Comparison of ENCODE assay signal across 16 mouse cellular contexts in the genomic region with DNA sequence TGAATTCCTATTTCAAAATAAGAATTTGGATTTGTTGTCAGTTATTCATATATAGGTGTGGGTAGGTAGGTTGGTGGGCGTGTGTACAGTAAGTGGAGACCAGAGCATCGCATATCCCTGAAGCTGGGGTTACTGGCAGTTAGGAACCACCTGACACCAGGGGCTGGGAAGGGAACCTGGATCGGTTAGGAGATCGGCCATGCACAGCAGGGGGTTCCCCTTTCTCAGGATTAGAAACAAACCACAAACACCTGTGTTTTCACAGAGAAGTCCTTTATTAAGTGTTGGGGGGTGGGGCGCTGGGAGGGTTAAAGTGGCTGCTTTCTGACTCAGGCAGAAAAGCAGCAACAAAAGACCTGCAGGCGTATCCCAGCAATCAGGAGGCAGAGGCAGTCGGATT.
A peak's percentile ranks its signal among the peaks of the same experiment; 100 is the strongest.
DNase-seq lines count a peak whose midpoint lies in the region; ATAC-seq and TF ChIP-seq lines count a peak whose summit lies in the region.
"Had no signal": no experiment of that assay in that cellular context is flagged by ENCODE, and none has a peak within 500 bp of the region (broad histone marks: within the 10 kb centered on the region; RNA-seq: fewer than 3 reads in every experiment).

No protein-coding gene starts in this region.

- H3K36me3 ChIP-seq in kidney, embryonic 15.5 days: no peaks in the 10 kb centered on the region
- H3K36me3 ChIP-seq in ES-E14 (ENCODE audit: control insufficient read depth, insufficient read depth, low read length, poor library complexity, severe bottlenecking): no peaks in the 10 kb centered on the region
- H3K36me3 ChIP-seq in limb, embryonic 11.5 days (ENCODE audit: control insufficient read depth, insufficient read depth, low read length): no peaks in the 10 kb centered on the region
- H3K36me3 ChIP-seq: forebrain, embryonic 10.5 days; heart, embryonic 12.5 days; limb, embryonic 13.5 days; lung, embryonic 15.5 days; midbrain, embryonic 13.5 days; neural tube, embryonic 12.5 days had no signal

- H3K4me2 ChIP-seq in kidney, embryonic 15.5 days: no peak overlapping the region
- no peak overlapping the region for H3K4me2 ChIP-seq in limb, embryonic 11.5 days (ENCODE audit: low read depth, severe bottlenecking)
- H3K4me2 ChIP-seq: heart, embryonic 12.5 days; limb, embryonic 13.5 days; lung, embryonic 15.5 days; midbrain, embryonic 13.5 days; neural tube, embryonic 12.5 days had no signal

- ATAC-seq in kidney, embryonic 15.5 days (replicated peaks; ENCODE audit: low FRiP score): 0 out of 2 replicates have a peak, but pooled peaks have one; percentile 35
- peak; percentile 58; the same call in 1 of the 2 replicates for ATAC-seq in limb, embryonic 11.5 days (ENCODE audit: insufficient number of reproducible peaks, low FRiP score, low TSS enrichment, low read depth)
- ATAC-seq: hindbrain, embryonic 16.5 days; midbrain, embryonic 13.5 days had no signal

- in situ Hi-C loops in ES-E14 (cut with MboI; ENCODE audit: low sequenced_read_pairs in 2 of 2, unreplicated experiment in 2 of 2): no loop called here

- no peak for DNase-seq in kidney, adult 9 months
- peak; percentile 69 for DNase-seq in ES-E14 (ENCODE audit: low read depth, low spot score)
- peak; percentile 67 for DNase-seq in limb, embryonic 11.5 days (ENCODE audit: low spot score)
- peak; percentile 22 for DNase-seq in thymus, postnatal 14 days
- DNase-seq in layer of hippocampus, postnatal 36 days: no peak
- no peak for DNase-seq in adrenal gland, adult 2 months
- DNase-seq: adrenal gland, adult 8-10 months; right cerebral cortex, postnatal 14 days had no signal

- WGBS in kidney, embryonic 15.5 days: 67% methylated on average over 7 of the region's 7 CpGs
- WGBS in limb, embryonic 11.5 days: 39% methylated on average over 7 of the region's 7 CpGs

- no peaks in the 10 kb centered on the region for H3K27me3 ChIP-seq in kidney, embryonic 15.5 days
- H3K27me3 ChIP-seq in limb, embryonic 11.5 days (ENCODE audit: control insufficient read depth, insufficient read depth, low read length): no peaks in the 10 kb centered on the region
- H3K27me3 ChIP-seq: heart, embryonic 12.5 days; limb, embryonic 13.5 days; lung, embryonic 15.5 days; midbrain, embryonic 13.5 days; neural tube, embryonic 12.5 days had no signal

- H3K9me3 ChIP-seq in kidney, embryonic 15.5 days (replicated peaks): no peaks in the 10 kb centered on the region
- H3K9me3 ChIP-seq in ES-E14 (ENCODE audit: control insufficient read depth, insufficient read depth, low read depth, low read length): no peaks in the 10 kb centered on the region
- no peaks in the 10 kb centered on the region for H3K9me3 ChIP-seq in limb, embryonic 11.5 days (ENCODE audit: control insufficient read depth, low read length)
- H3K9me3 ChIP-seq: forebrain, embryonic 10.5 days; heart, embryonic 12.5 days; limb, embryonic 13.5 days; lung, embryonic 15.5 days; midbrain, embryonic 13.5 days; neural tube, embryonic 12.5 days had no signal

- peaks cover 7% of the 10 kb centered on the region for H3K4me1 ChIP-seq in kidney, embryonic 15.5 days
- peaks cover 3 to 5% of the 10 kb centered on the region in 2 experiments; a peak in 2 of 4 replicates for H3K4me1 ChIP-seq in ES-E14 (ENCODE audit: control insufficient read depth in 2 of 2, insufficient read depth in 2 of 2, low read length in 2 of 2, poor library complexity in 1 of 2)
- no peaks in the 10 kb centered on the region for H3K4me1 ChIP-seq in limb, embryonic 11.5 days (ENCODE audit: control insufficient read depth, insufficient read depth, low read length)
- H3K4me1 ChIP-seq: forebrain, embryonic 10.5 days; limb, embryonic 13.5 days; lung, embryonic 15.5 days; neural tube, embryonic 12.5 days had no signal

- H3K4me3 ChIP-seq in kidney, embryonic 15.5 days (replicated peaks): no peak overlapping the region
- H3K4me3 ChIP-seq in ES-E14 (ENCODE audit: insufficient read depth in 1 of 2, low read depth in 1 of 2, low read length in 2 of 2, poor library complexity in 1 of 2, severe bottlenecking in 1 of 2): no peak overlapping the region
- H3K4me3 ChIP-seq in limb, embryonic 11.5 days (ENCODE audit: low read depth, low read length): no peak overlapping the region
- H3K4me3 ChIP-seq: forebrain, embryonic 10.5 days; heart, embryonic 12.5 days; limb, embryonic 13.5 days; lung, embryonic 15.5 days; midbrain, embryonic 13.5 days; neural tube, embryonic 12.5 days had no signal

- H3K27ac ChIP-seq in kidney, embryonic 15.5 days: no peak overlapping the region
- H3K27ac ChIP-seq in ES-E14 (ENCODE audit: insufficient read depth, low read depth, low read length, poor library complexity, severe bottlenecking): no peak overlapping the region
- H3K27ac ChIP-seq in limb, embryonic 11.5 days (replicated peaks; ENCODE audit: low read depth, low read length): no peak overlapping the region
- H3K27ac ChIP-seq: forebrain, embryonic 10.5 days; limb, embryonic 13.5 days; lung, embryonic 15.5 days; midbrain, embryonic 13.5 days; neural tube, embryonic 12.5 days had no signal

- no peak overlapping the region for H3K9ac ChIP-seq in kidney, embryonic 15.5 days
- no peak overlapping the region for H3K9ac ChIP-seq in ES-E14 (ENCODE audit: insufficient read depth, low read depth, low read length, poor library complexity, severe bottlenecking)
- no peak overlapping the region for H3K9ac ChIP-seq in limb, embryonic 11.5 days (ENCODE audit: low read length)
- H3K9ac ChIP-seq: heart, embryonic 12.5 days; limb, embryonic 13.5 days; lung, embryonic 15.5 days; midbrain, embryonic 13.5 days; neural tube, embryonic 12.5 days had no signal

TF ChIP-seq in ES-E14, 5 proteins besides CTCF, POLR2A, EP300 and RAD21:
- TF ChIP-seq MAFK (IDR thresholded peaks at IDR 0.05; ENCODE audit: insufficient read depth, low read depth, low read length) (no peak), ZC3H11A (IDR thresholded peaks at IDR 0.05; ENCODE audit: borderline replicate concordance, low read depth, low read length) (no peak), CHD2 (IDR thresholded peaks at IDR 0.05; ENCODE audit: low read depth, low read length) (no peak), HCFC1 (IDR thresholded peaks at IDR 0.05; ENCODE audit: borderline replicate concordance, insufficient read depth, low read length) (no peak), ZNF384 (IDR thresholded peaks at IDR 0.05; ENCODE audit: low read depth, low read length) (no peak)

Comparison
In these comparisons a context has a peak if more than half of its experiments do, and no peak if none do; other contexts are left out.
1. DNase-seq: peak in ES-E14 (single experiment), limb, embryonic 11.5 days (single experiment) and thymus, postnatal 14 days (single experiment); none in kidney, adult 9 months (single experiment), layer of hippocampus, postnatal 36 days (0 of 2) and adrenal gland, adult 2 months (single experiment).